Mouse (Mus musculus) megakaryocyte, adult 5-6 weeks (primary cell): ENCODE measurements at regions not wholly inside any gene's neighbourhood (a gene's known extent, or its start where the extent isn't known, plus 50 kb on each side); places are given as distances from the start of the nearest gene placed in this dataset.

ENCODE experiments used
- ATAC-seq: 2 replicates; pipeline ENCODE4 v1.8.0; 2016; ENCODE audit warnings: mild to moderate bottlenecking, inconsistent platforms; ENCODE audit not compliant: poor library complexity, severe bottlenecking

DNA sequence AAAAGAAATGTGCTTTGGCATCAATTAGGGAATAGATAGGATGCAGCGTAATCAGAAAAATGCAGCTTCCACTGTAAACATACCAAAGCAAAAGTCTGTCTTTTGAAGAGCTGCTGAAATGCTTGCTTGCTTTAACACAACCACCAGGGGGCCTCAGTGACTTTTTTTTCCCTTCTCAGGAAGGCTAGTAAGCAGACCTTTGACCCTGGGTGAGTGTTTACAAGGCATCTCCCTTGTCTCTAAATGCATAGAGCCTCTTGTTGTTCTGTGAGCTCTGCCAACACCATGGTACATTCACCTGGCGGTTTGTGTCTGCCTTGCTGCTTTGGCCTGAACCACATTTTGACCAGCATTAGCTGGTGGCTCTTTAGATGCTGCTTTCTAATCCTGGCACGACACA, 191.9 kb upstream of the C9orf72 start:
- no peak for ATAC-seq

- no peak for ATAC-seq
Observed at GRCm38 (mm10) chr4:35413488-35413887, 187.5 kb upstream of the C9orf72 start.

- no peak for ATAC-seq
Observed at GRCm38 (mm10) chr4:35405301-35406006, 179.5 kb upstream of the C9orf72 start.

DNA sequence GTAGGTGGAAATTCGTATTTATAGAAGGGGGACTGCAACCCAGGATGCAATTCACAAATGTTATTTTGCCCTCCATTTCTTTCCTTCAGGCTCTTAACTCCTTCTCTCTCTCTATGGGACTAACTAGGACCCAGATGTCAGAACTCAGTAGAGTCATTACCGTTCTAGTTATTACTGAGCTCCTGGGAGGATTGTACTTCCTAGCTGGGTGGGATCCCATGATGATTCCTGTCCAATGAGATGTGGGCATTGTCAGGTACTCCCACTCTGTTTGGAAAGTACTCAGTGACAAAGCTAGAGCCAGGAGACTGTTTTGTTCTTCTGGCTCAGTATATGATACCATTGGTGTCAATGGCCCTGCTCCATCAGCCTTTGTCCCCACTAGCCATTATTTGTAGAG, 178.1 kb upstream of the C9orf72 start:
- ATAC-seq = no peak

DNA sequence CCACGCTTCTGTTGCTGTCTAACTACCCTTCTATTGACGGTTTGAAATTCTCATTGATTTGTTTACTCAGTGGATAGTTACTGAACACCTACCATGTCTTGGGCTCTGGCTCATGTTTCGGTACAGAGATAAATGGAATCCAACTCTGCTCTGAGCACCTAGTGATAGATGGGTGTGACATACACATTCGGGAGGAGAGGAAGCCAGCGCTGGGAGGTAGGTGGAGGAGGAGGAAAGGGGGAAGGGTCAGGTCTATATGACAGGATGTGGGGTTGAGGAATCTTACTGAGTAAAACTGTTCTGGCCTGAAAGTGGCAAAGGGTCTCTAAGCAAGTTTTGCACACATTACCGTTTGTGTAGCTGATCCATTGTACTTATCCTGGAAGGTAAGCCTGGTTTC, 177.6 kb upstream of the C9orf72 start:
- no peak for ATAC-seq

DNA sequence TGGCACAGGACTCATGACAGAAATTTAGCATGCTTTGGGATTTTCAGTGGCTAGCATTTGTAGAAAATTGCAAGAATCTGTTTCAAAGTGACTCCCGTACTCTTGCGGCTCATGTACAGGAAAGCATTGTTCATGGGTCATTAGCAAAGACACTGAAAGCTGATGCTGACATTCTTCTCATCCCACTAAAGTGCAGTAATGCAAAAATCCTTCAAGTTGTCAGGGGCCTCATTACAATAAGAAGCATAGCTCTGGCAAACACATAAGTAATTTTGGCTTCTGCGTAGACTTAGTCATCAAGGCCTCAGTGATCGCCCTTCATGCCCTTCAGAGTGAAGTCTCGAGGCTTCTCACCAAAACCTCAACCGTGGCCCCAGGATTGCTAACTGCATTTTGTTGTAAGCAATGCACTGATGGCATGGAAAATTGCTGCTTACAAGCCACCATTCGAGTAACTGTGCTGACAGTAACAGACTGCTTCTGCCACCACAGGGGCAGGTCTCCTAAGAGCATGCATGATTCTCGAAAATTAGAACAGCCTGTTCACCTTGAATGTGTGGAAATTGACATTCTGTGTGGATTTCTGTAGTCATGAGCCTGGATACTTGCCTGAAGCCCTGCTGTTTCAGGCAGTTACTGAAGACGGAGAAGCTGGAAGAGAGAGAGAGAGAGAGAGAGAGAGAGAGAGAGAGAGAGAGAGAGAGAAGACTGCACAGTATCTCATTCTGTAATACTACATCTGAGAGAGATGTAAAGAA, 176.6 kb upstream of the C9orf72 start:
- no peak for ATAC-seq

- ATAC-seq = no peak
Observed at GRCm38 (mm10) chr4:35401783-35402182, 175.8 kb upstream of the C9orf72 start.

GRCm38 (mm10) chr4:35400511-35400910, 174.5 kb upstream of the C9orf72 start:
- ATAC-seq = no peak

GRCm38 (mm10) chr4:35395583-35395877, 169.6 kb upstream of the C9orf72 start:
- no peak for ATAC-seq

- no peak for ATAC-seq
Observed at GRCm38 (mm10) chr4:35394821-35395582, 169.0 kb upstream of the C9orf72 start.

- ATAC-seq = no peak
Observed at GRCm38 (mm10) chr4:35375791-35376190, 149.8 kb upstream of the C9orf72 start.

- ATAC-seq = no peak
Observed at GRCm38 (mm10) chr4:35373213-35373860, 147.4 kb upstream of the C9orf72 start.

DNA sequence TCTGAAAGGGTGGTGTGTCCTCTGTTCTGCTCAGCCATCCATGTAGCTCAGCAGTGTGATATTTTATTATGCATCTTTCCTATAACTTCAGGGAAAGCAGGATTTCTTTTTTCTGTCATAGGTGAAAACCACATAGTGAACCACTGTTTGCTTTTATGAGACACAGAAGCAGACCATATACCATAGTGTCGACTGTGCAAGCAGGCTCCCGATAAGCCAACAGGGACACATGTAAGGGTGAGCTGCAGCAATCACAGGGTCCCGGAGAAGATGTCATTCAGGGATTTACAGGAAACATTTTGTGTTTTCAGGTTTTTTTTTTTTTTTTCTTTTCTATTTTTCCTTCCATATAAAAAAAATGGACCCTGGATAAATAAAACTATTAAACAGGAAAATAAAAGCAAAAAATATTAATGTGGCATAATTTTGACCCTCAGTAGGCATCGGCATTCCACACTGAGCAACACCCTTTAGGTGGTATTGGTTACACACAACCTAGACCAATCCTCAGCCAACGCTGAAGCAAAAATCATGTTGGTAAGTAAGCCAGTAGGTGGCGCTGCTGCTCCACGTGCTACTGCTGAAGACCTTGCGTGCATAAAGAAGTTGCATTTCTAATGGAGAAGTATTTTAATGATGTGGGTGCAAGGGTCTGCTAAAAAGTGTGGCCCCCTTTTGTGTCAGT, 146.7 kb upstream of the C9orf72 start:
- peak; percentile 74 for ATAC-seq

DNA sequence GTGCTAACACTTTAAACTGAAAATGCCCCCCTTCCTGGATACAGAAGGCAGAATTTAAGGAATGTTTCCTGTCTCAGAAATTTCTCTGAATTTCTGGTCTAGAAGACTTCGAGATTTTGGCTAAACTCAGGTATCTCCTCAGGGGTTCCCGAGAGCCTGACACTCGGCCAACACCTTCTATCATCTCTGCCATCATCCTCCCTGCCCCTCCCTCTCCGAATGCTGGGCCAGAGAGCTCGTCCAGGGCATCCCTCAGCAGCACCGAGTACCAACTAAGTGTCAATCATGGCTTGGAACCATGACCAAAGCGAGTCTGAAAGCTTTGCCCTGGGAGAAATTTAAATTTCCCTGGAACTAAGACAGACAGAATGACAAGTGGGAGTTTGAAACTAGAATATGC, 138.2 kb upstream of the C9orf72 start:
- ATAC-seq = no peak

GRCm38 (mm10) chr4:35362176-35362575, 136.2 kb upstream of the C9orf72 start:
- ATAC-seq = no peak

- no peak for ATAC-seq
Observed at GRCm38 (mm10) chr4:35359376-35359775, 133.4 kb upstream of the C9orf72 start.

GRCm38 (mm10) chr4:35356904-35357563, 131.1 kb upstream of the C9orf72 start:
- no peak for ATAC-seq

- no peak for ATAC-seq
Observed at GRCm38 (mm10) chr4:35356051-35356450, 130.1 kb upstream of the C9orf72 start.

DNA sequence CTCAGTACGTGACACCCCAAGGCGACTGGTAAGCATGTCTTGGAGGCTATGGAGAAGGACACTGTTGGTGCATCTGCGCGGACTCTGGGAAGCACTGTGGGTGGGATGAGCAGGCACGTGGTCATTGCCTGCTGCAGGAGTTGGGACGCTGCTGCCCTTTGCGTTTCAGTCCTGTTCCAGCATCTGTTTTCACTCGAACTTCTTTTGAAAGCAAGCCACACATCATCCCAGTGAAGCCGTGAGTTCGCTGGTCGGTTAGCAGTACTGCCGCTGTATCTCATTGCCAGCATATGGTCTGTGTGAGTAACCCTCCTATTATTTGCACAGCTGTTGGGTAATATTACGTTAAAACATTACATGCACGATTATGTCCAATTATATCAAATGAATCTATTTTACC, 128.1 kb upstream of the C9orf72 start:
- ATAC-seq = no peak

- ATAC-seq = no peak
Observed at GRCm38 (mm10) chr4:35352606-35353005, 126.6 kb upstream of the C9orf72 start.
